Mouse (Mus musculus): ENCODE measurements at regions not wholly inside any gene's neighbourhood (a gene's known extent, or its start where the extent isn't known, plus 50 kb on each side); places are given as distances from the start of the nearest gene placed in this dataset.

GRCm38 (mm10) chr15:42913285-42913684 lies 2779.1 kb downstream of the 9330182O14Rik start:
- Histone ChIP-seq H3K36me3 (no peaks in the 10 kb centered on the region), H3K4me3 (no peak overlapping the region), H3K27ac (no peak overlapping the region), H3K27me3 (ENCODE audit: low read depth, poor library complexity, severe bottlenecking) (0 out of 2 replicates have a peak, but pooled peaks cover 3% of the 10 kb centered on the region), H3K4me1 (no peaks in the 10 kb centered on the region), H3K9me3 (replicated peaks) (no peaks in the 10 kb centered on the region)
- DNase-seq (ENCODE audit: low spot score), result no peak
- WGBS, result 72% methylated on average over 2 of the region's 2 CpGs

GRCm38 (mm10) chr15:42914099-42914498 lies 2779.9 kb downstream of the 9330182O14Rik start:
- peak; percentile 73 for DNase-seq (ENCODE audit: low spot score)
- WGBS, result 13% methylated on average over 3 of the region's 3 CpGs
- no peak overlapping the region for H3K27ac ChIP-seq
- H3K4me3 ChIP-seq, result no peak overlapping the region
- no peaks in the 10 kb centered on the region for H3K9me3 ChIP-seq (replicated peaks)
- no peaks in the 10 kb centered on the region for H3K4me1 ChIP-seq
- H3K27me3 ChIP-seq (ENCODE audit: low read depth, poor library complexity, severe bottlenecking), result 0 out of 2 replicates have a peak, but pooled peaks cover 3% of the 10 kb centered on the region
- no peaks in the 10 kb centered on the region for H3K36me3 ChIP-seq

- no peaks in the 10 kb centered on the region for H3K4me1 ChIP-seq
- no peak for DNase-seq (ENCODE audit: low spot score)
- no peak overlapping the region for H3K4me3 ChIP-seq
- H3K9me3 ChIP-seq (replicated peaks), result no peaks in the 10 kb centered on the region
- no peak overlapping the region for H3K27ac ChIP-seq
- 91% methylated on average over 11 of the region's 11 CpGs for WGBS
- H3K27me3 ChIP-seq (ENCODE audit: low read depth, poor library complexity, severe bottlenecking), result 0 out of 2 replicates have a peak, but pooled peaks cover 3% of the 10 kb centered on the region
- H3K36me3 ChIP-seq, result no peaks in the 10 kb centered on the region
Measured at GRCm38 (mm10) chr15:42915195-42915594, 2781.0 kb downstream of the 9330182O14Rik start.

GRCm38 (mm10) chr15:42921618-42922017 lies 2787.5 kb downstream of the 9330182O14Rik start:
- no peaks in the 10 kb centered on the region for H3K36me3 ChIP-seq
- H3K9me3 ChIP-seq (replicated peaks), result no peaks in the 10 kb centered on the region
- WGBS, result 69% methylated on average over 3 of the region's 3 CpGs
- H3K4me1 ChIP-seq, result no peaks in the 10 kb centered on the region
- H3K4me3 ChIP-seq, result no peak overlapping the region
- no peaks in the 10 kb centered on the region for H3K27me3 ChIP-seq (ENCODE audit: low read depth, poor library complexity, severe bottlenecking)
- no peak overlapping the region for H3K27ac ChIP-seq
- no peak for DNase-seq (ENCODE audit: low spot score)

- H3K9me3 ChIP-seq (replicated peaks), result no peaks in the 10 kb centered on the region
- H3K4me1 ChIP-seq, result no peaks in the 10 kb centered on the region
- H3K4me3 ChIP-seq, result no peak overlapping the region
- H3K27me3 ChIP-seq (ENCODE audit: low read depth, poor library complexity, severe bottlenecking), result no peaks in the 10 kb centered on the region
- WGBS, result 93% methylated on average over 4 of the region's 4 CpGs
- H3K36me3 ChIP-seq, result no peaks in the 10 kb centered on the region
- no peak overlapping the region for H3K27ac ChIP-seq
- no peak for DNase-seq (ENCODE audit: low spot score)
Measured at GRCm38 (mm10) chr15:42928331-42928730, 2794.2 kb downstream of the 9330182O14Rik start.

DNA sequence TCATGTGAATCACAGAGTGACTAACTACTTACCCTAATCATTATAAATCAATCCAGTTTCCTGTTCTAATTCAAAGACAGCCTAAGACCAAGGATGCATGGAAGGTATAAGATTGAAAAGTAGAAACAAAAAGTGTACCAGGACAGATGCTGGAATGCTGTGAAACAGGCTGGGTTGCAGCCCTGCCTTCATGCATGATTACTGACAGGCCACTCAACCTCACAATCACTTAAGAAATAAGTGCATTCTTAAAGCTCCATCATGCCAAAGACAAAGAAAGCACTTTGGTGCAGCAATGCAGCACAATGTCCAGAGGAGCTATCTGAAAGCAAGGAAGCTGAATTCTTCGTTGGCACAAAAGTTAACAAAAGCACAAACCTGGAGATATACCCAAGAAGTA lies 2810.4 kb downstream of the 9330182O14Rik start:
- H3K4me1 ChIP-seq, result no peaks in the 10 kb centered on the region
- no peaks in the 10 kb centered on the region for H3K36me3 ChIP-seq
- no peak overlapping the region for H3K27ac ChIP-seq
- H3K27me3 ChIP-seq (ENCODE audit: low read depth, poor library complexity, severe bottlenecking), result no peaks in the 10 kb centered on the region
- no peak overlapping the region for H3K4me3 ChIP-seq
- no peak for DNase-seq (ENCODE audit: low spot score)
- WGBS, result 85% methylated on average over 1 of the region's 1 CpGs
- H3K9me3 ChIP-seq (replicated peaks), result no peaks in the 10 kb centered on the region

DNA sequence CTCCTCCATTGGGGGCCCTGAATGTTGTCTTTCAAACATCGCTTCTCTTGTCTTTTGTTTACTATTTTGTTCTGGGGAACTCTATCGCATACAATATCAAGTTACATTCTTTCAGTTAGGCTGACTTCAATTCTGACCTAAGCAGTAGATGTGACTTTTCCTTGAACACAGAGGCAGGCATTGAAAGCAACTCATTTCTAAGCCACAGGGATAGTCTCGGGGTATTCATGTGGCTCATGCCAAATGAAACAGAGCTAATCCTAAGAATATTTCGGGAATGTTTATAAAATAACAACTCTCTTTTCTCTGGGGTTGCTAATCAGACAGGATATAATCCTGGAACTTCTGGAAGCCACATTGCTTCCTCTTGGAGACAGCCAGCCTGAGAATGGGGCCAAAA lies 2821.0 kb downstream of the 9330182O14Rik start:
- Histone ChIP-seq H3K4me1 (no peaks in the 10 kb centered on the region), H3K27me3 (ENCODE audit: low read depth, poor library complexity, severe bottlenecking) (no peaks in the 10 kb centered on the region), H3K36me3 (no peaks in the 10 kb centered on the region), H3K27ac (no peak overlapping the region), H3K4me3 (no peak overlapping the region), H3K9me3 (replicated peaks) (no peaks in the 10 kb centered on the region)
- WGBS, result 88% methylated on average over 4 of the region's 4 CpGs
- DNase-seq (ENCODE audit: low spot score), result no peak

DNA sequence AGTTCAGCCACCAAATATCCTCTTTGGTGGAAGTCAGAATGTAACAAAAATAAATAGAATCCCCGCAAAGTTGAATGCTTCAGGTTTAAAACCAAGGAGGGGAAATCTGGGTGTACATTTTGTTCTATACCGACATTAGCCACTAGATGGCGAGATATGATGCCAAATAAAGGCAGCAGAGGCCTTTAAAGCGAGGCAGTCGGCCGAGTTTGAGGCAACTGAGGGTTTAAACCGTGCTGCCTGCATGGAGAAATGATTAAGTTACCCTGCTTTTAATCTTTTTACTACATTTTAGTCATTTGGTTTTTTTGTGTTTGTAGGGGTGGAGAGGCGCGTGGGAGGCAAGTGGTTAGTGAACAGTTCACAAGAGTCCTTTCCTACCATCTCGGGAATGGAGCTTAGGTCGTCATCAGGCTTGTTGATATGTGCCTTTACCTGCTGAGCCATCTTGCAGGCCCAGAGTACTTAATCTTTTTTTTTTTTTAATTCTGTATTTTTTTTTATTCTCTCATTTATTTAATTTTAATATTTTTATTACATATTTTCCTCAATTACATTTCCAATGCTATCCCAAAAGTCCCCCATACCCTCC lies 2828.7 kb downstream of the 9330182O14Rik start:
- H3K4me3 ChIP-seq, result no peak overlapping the region
- no peaks in the 10 kb centered on the region for H3K36me3 ChIP-seq
- H3K4me1 ChIP-seq, result no peaks in the 10 kb centered on the region
- peak; percentile 46 for DNase-seq (ENCODE audit: low spot score)
- no peaks in the 10 kb centered on the region for H3K27me3 ChIP-seq (ENCODE audit: low read depth, poor library complexity, severe bottlenecking)
- no peak overlapping the region for H3K27ac ChIP-seq
- WGBS, result 22% methylated on average over 11 of the region's 11 CpGs
- no peaks in the 10 kb centered on the region for H3K9me3 ChIP-seq (replicated peaks)

GRCm38 (mm10) chr15:42965314-42965713 lies 2831.1 kb downstream of the 9330182O14Rik start:
- H3K9me3 ChIP-seq (replicated peaks), result no peaks in the 10 kb centered on the region
- H3K4me1 ChIP-seq, result no peaks in the 10 kb centered on the region
- H3K27me3 ChIP-seq (ENCODE audit: low read depth, poor library complexity, severe bottlenecking), result no peaks in the 10 kb centered on the region
- no peak overlapping the region for H3K4me3 ChIP-seq
- DNase-seq (ENCODE audit: low spot score), result no peak
- H3K36me3 ChIP-seq, result no peaks in the 10 kb centered on the region
- H3K27ac ChIP-seq, result no peak overlapping the region
- WGBS, result 65% methylated on average over 3 of the region's 3 CpGs

All from limb, embryonic 10.5 days (tissue).